Mouse (Mus musculus) liver, embryonic 18 days (tissue): Measurements from ENCODE around the gene Chd1l. TPM values are rescaled to one million over a fixed set of nuclear protein-coding genes. Genes with fewer than 3 reads are reported as not detected.

Experiments used
- polyA plus RNA-seq: library from polyadenylated mRNA; depleted of rRNA; stranded (reverse); fragments of >200 nt; gene quantifications from 2 replicates; pipeline ENCODE4 v1.2.3, GENCODE M21; 2012; rRNA removed

Chd1l gene
- 4.0 and 4.1 TPM in 2 replicates for polyA plus RNA-seq

DNA sequence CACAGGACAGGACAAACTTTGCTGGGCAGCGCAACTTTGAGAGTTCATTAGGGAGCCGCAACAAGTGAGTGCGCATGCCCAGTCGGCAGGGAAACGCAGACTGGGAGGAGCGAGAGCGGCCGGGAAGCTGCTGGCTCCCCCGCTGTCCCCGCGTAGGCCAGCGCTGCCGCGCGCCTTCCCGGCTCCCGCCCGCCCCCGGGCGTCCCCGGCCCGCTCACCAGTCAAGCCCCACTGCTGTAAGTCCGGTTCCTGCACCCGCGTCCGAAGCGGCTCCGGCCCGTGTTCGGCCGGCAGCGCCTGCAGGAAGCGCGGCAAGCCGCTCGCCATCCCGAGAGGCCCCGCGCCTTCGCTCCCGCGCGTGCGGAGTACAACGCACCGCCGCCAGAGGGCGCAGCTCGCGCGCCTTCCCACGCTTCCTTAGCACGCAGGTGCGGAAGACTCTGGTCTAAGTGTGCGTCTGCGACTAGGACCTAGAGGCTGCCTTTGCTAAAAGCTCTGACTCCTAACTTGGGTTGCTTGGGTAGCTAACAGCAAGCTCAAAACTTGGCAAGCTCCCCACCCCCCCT lies at the start of gene Chd1l:
Chd1l (minus strand) TSS at position 359 of the 566 bp plus-strand sequence.

GRCm38 (mm10) chr3:97657655-97658411 lies 47.8 kb upstream of the Chd1l start, which contains the start of gene Prkab2:
Prkab2 (plus strand) TSS chr3:97658193.

GRCm38 (mm10) chr3:97628391-97629001 lies 18.5 kb upstream of the Chd1l start, which contains the start of gene Fmo5:
Fmo5 (plus strand) TSS chr3:97628804.

Other genes with a start within 250 kb of the Chd1l start
- not detected in 2 replicates for gene Olfr1402, start 188.2 kb downstream of the Chd1l start, polyA plus RNA-seq
- gene Fmo5, start 18.6 kb upstream of the Chd1l start, polyA plus RNA-seq, result 62.8 and 68.2 TPM in 2 replicates
- gene Prkab2, start 48.0 kb upstream of the Chd1l start, polyA plus RNA-seq, result 2.3 and 2.5 TPM in 2 replicates
- not detected in 2 replicates for gene Gm17651, start 64.5 kb upstream of the Chd1l start, polyA plus RNA-seq